Mouse (Mus musculus): ENCODE results near the gene Aars2.

- TF ChIP-seq POLR2A (IDR thresholded peaks at IDR 0.05; ENCODE audit: insufficient read depth, low read depth, low read length): no peak
- TF ChIP-seq CTCF (IDR thresholded peaks at IDR 0.05; ENCODE audit: insufficient read depth, low read depth, low read length): no peak
Measured at GRCm38 (mm10) chr17:45524961-45525360, 18.3 kb downstream of the Aars2 start.
